28 mouse cellular contexts compared by ENCODE assay signal in the genomic region with DNA sequence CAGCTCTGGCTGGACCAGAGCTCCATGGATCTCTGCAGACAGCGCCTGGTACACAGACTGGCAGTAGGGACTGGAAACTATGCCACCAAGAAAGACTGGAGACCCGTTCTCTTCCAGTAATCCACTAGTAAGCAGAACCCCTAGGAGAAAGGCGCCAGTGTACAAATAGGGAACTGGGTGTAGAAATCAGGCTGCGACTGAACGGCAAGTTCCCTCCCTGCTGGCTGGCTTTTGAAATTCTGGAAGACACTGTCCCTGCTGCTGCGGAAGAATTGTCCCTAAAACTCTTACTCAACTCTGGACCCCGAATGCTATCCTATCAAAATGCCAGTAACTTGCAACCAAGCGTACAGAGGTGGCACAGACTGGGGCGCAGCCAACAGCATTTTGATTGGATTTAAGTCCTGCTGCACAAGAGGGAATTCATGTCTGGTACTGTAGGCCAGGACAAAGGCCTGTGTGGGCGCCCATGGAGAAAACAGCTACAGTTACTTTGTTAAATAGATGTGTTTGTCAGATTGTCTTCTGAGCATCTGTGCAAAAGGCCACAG. TPM values are rescaled to one million over a fixed set of nuclear protein-coding genes. Genes with fewer than 3 reads are reported as not detected.
DNase-seq lines count a peak whose midpoint lies in the region; ATAC-seq and TF ChIP-seq lines count a peak whose summit lies in the region.
"Had no signal": no experiment of that assay in that cellular context is flagged by ENCODE, and none has a peak within 500 bp of the region (broad histone marks: within the 10 kb centered on the region; RNA-seq: fewer than 3 reads in every experiment).

No protein-coding gene starts in this region.

- peak overlapping the region; percentile 18; the same call in 1 of the 2 replicates for H3K27ac ChIP-seq in layer of hippocampus, adult 2 months
- H3K27ac ChIP-seq: embryonic facial prominence, embryonic 12.5 days; heart, embryonic 10.5 days; heart, embryonic 15.5 days; hindbrain, embryonic 13.5 days; liver, embryonic 15.5 days; lung, embryonic 15.5 days had no signal

- no peak overlapping the region for H3K4me3 ChIP-seq in layer of hippocampus, adult 2 months
- peak overlapping the region; percentile 45 for H3K4me3 ChIP-seq in E14TG2a.4 (replicated peaks; ENCODE audit: low read length)
- H3K4me3 ChIP-seq: embryonic facial prominence, embryonic 12.5 days; heart, embryonic 10.5 days; heart, embryonic 15.5 days; hindbrain, embryonic 13.5 days; liver, embryonic 15.5 days; lung, embryonic 15.5 days; megakaryocyte, embryonic 14.5 days had no signal

- no peak for DNase-seq in layer of hippocampus, adult 2 months (ENCODE audit: low spot score in 2 of 2)
- DNase-seq in layer of hippocampus, adult 8-10 months (ENCODE audit: low spot score in 2 of 2), result no peak
- peak; percentile 11 for DNase-seq in ZHBTc4 (ENCODE audit: low read depth, low spot score)
- no peak for DNase-seq in cerebellum, adult 9-10 months
- DNase-seq: adrenal gland, postnatal 10 days; B cell, adult 2 months; cerebellum, adult 11 months; cerebellum, adult 9-11 months; embryo, embryonic 11 days; gastrocnemius, postnatal 10 days; heart, postnatal 36 days; kidney, adult 9 months; kidney, postnatal 10 days; liver; right cerebral cortex, postnatal 25 days; spleen, adult 18-20 months; thymus, adult 2 months had no signal

- TF ChIP-seq CTCF in layer of hippocampus, adult 2 months (conservative IDR thresholded peaks at IDR 0.05), result no peak
- no peak for TF ChIP-seq CTCF in E14TG2a.4 (conservative IDR thresholded peaks at IDR 0.05; ENCODE audit: low read length)

- no peaks in the 10 kb centered on the region for H3K9me3 ChIP-seq in E14TG2a.4 (ENCODE audit: low read length)
- H3K9me3 ChIP-seq: embryonic facial prominence, embryonic 12.5 days; heart, embryonic 10.5 days; heart, embryonic 15.5 days; hindbrain, embryonic 13.5 days; liver, embryonic 15.5 days; lung, embryonic 15.5 days had no signal

- ATAC-seq in megakaryocyte, adult 5-6 weeks (ENCODE audit: poor library complexity, severe bottlenecking), result 0 out of 2 replicates have a peak, but pooled peaks have one; percentile 40
- ATAC-seq: intestine, postnatal 0 days; midbrain, embryonic 16.5 days had no signal

- H3K36me3 ChIP-seq in E14TG2a.4 (ENCODE audit: insufficient read depth, low read length), result no peaks in the 10 kb centered on the region
- H3K36me3 ChIP-seq: embryonic facial prominence, embryonic 12.5 days; heart, embryonic 10.5 days; heart, embryonic 15.5 days; hindbrain, embryonic 13.5 days; liver, embryonic 15.5 days; lung, embryonic 15.5 days had no signal

- peaks cover 69% of the 10 kb centered on the region for H3K4me1 ChIP-seq in E14TG2a.4 (replicated peaks; ENCODE audit: low read depth, low read length)
- H3K4me1 ChIP-seq: embryonic facial prominence, embryonic 12.5 days; heart, embryonic 10.5 days; hindbrain, embryonic 13.5 days; liver, embryonic 15.5 days; lung, embryonic 15.5 days had no signal

- H3K27me3 ChIP-seq in E14TG2a.4 (ENCODE audit: insufficient read depth, low read length), result peaks cover 5% of the 10 kb centered on the region
- H3K27me3 ChIP-seq: embryonic facial prominence, embryonic 12.5 days; heart, embryonic 15.5 days; hindbrain, embryonic 13.5 days; liver, embryonic 15.5 days; lung, embryonic 15.5 days had no signal

RNA-seq across cellular contexts. Expression of gene Napepld, which starts 16.0 kb away (rescaled TPM):
- 10 to 100 TPM; 28.4 to 34.7 TPM for total RNA-seq in layer of hippocampus, adult 2 months (2021)
- total RNA-seq in layer of hippocampus, adult 8-10 months (2022), result 10 to 100 TPM; 21.7 to 28.2 (median 23.9) TPM
- 1.7 and 2.1 TPM in 2 replicates for total RNA-seq in megakaryocyte, adult 5-6 weeks (2015)
- total RNA-seq in megakaryocyte, adult 5-6 weeks (2017), result 0.62 and 1.2 TPM in 2 replicates

RNA-seq across cellular contexts. Expression of gene Pmpcb, which starts 19.7 kb away (rescaled TPM):
- 10 to 100 TPM; 72.9 to 73.9 TPM for total RNA-seq in layer of hippocampus, adult 2 months (2021)
- total RNA-seq in layer of hippocampus, adult 8-10 months (2022), result 10 to 100 TPM; 69.8 to 85.6 (median 79.1) TPM
- total RNA-seq in megakaryocyte, adult 5-6 weeks (2015), result 57.5 and 62.6 TPM in 2 replicates
- total RNA-seq in megakaryocyte, adult 5-6 weeks (2017), result 64.2 and 65.4 TPM in 2 replicates

Comparison
In these comparisons a context has a peak if more than half of its experiments do, and no peak if none do; other contexts are left out.
1. RNA of gene Napepld, which starts 16.0 kb away (total RNA-seq): 28.4 to 34.7 TPM in layer of hippocampus, adult 2 months and 21.7 to 28.2 TPM in layer of hippocampus, adult 8-10 months; 0.62 to 2.1 TPM in megakaryocyte, adult 5-6 weeks; every median in the first group is over 4 times any median in the second.